Mouse (Mus musculus): Measurements from ENCODE around the gene Fzr1. TPM values are rescaled to one million over a fixed set of nuclear protein-coding genes. Genes with fewer than 3 reads are reported as not detected.

Gene Fzr1
- polyA plus RNA-seq (2012; rRNA removed), result 189 and 205 TPM in 2 replicates

GRCm38 (mm10) chr10:81377793-81378552, at the start of gene Fzr1:
Gene Fzr1 (minus strand): TSS chr10:81378516.

GRCm38 (mm10) chr10:81392781-81393185, 14.5 kb upstream of the Fzr1 start, which contains the start of gene Smim24:
Gene Smim24 (plus strand): TSS chr10:81393051.

GRCm38 (mm10) chr10:81388505-81389055, 10.3 kb upstream of the Fzr1 start, which contains the start of gene Gm48552:
Gene Gm48552 (plus strand): TSS chr10:81389005.

GRCm38 (mm10) chr10:81383802-81384604, 5.7 kb upstream of the Fzr1 start, which contains the start of the genes Dohh and Gm48551:
Gene Dohh (plus strand): TSS chr10:81384428.
Gene Gm48551 (plus strand): TSS chr10:81384466.

GRCm38 (mm10) chr10:81365672-81366476, 12.4 kb downstream of the Fzr1 start, which contains the start of gene 4930404N11Rik:
Gene 4930404N11Rik (minus strand): TSS chr10:81365816.

GRCm38 (mm10) chr10:81356991-81357844, 21.1 kb downstream of the Fzr1 start, which contains the start of gene Mfsd12:
Gene Mfsd12 (plus strand): TSS chr10:81357491.

GRCm38 (mm10) chr10:81350351-81351063, 27.8 kb downstream of the Fzr1 start, which contains the start of gene Hmg20b:
Gene Hmg20b (minus strand): TSS chr10:81350480.

GRCm38 (mm10) chr10:81342686-81343505, 35.4 kb downstream of the Fzr1 start, which contains the start of gene Gipc3:
Gene Gipc3 (minus strand): TSS chr10:81343266.

GRCm38 (mm10) chr10:81328386-81328785, 49.9 kb downstream of the Fzr1 start, which contains the start of gene Tbxa2r:
Gene Tbxa2r (plus strand): TSS chr10:81328731.

GRCm38 (mm10) chr10:81320550-81321347, 57.6 kb downstream of the Fzr1 start, which contains the start of gene Cactin:
Gene Cactin (plus strand): TSS chr10:81321103.

Other genes starting within 250 kb of the Fzr1 start
- 89.6 and 105 TPM in 2 replicates for gene Zbtb7a, start 243.3 kb downstream of the Fzr1 start, polyA plus RNA-seq (2012; rRNA removed)
- 48.8 and 60.5 TPM in 2 replicates for gene Pias4, start 210.6 kb downstream of the Fzr1 start, polyA plus RNA-seq (2012; rRNA removed)
- gene Eef2, start 201.9 kb downstream of the Fzr1 start, polyA plus RNA-seq (2012; rRNA removed), result 2,943 and 3,409 TPM in 2 replicates
- gene Dapk3, start 195.5 kb downstream of the Fzr1 start, polyA plus RNA-seq (2012; rRNA removed), result 168 and 226 TPM in 2 replicates
- gene 4930442H23Rik, start 194.7 kb downstream of the Fzr1 start, polyA plus RNA-seq (2012; rRNA removed), result not detected in 2 replicates
- gene Nmrk2, start 176.5 kb downstream of the Fzr1 start, polyA plus RNA-seq (2012; rRNA removed), result not detected in 2 replicates
- not detected in 2 replicates for gene Atcay, start 147.7 kb downstream of the Fzr1 start, polyA plus RNA-seq (2012; rRNA removed)
- 48.7 and 50.1 TPM in 2 replicates for gene Zfr2, start 145.4 kb downstream of the Fzr1 start, polyA plus RNA-seq (2012; rRNA removed)
- 3.3 and 4.2 TPM in 2 replicates for gene Matk, start 125.6 kb downstream of the Fzr1 start, polyA plus RNA-seq (2012; rRNA removed)
- gene Mrpl54, start 111.6 kb downstream of the Fzr1 start, polyA plus RNA-seq (2012; rRNA removed), result 134 and 190 TPM in 2 replicates
- gene Apba3, start 111.6 kb downstream of the Fzr1 start, polyA plus RNA-seq (2012; rRNA removed), result 170 and 185 TPM in 2 replicates
- 18.6 and 20.4 TPM in 2 replicates for gene Tjp3, start 86.9 kb downstream of the Fzr1 start, polyA plus RNA-seq (2012; rRNA removed)
- gene Pip5k1c, start 85.6 kb downstream of the Fzr1 start, polyA plus RNA-seq (2012; rRNA removed), result 90.4 and 97.0 TPM in 2 replicates
- gene Cactin, start 57.4 kb downstream of the Fzr1 start, polyA plus RNA-seq (2012; rRNA removed), result 45.0 and 53.4 TPM in 2 replicates
- 34.6 and 38.7 TPM in 2 replicates for gene Tbxa2r, start 49.8 kb downstream of the Fzr1 start, polyA plus RNA-seq (2012; rRNA removed)
- 1.8 and 2.4 TPM in 2 replicates for gene Gipc3, start 35.2 kb downstream of the Fzr1 start, polyA plus RNA-seq (2012; rRNA removed)
- gene Hmg20b, start 28.0 kb downstream of the Fzr1 start, polyA plus RNA-seq (2012; rRNA removed), result 168 and 202 TPM in 2 replicates
- gene Mfsd12, start 21.0 kb downstream of the Fzr1 start, polyA plus RNA-seq (2012; rRNA removed), result 43.4 and 67.4 TPM in 2 replicates
- 13.7 and 14.3 TPM in 2 replicates for gene 4930404N11Rik, start 12.7 kb downstream of the Fzr1 start, polyA plus RNA-seq (2012; rRNA removed)
- gene Dohh, start 5.9 kb upstream of the Fzr1 start, polyA plus RNA-seq (2012; rRNA removed), result 178 and 192 TPM in 2 replicates
- gene Gm48551, start 6.0 kb upstream of the Fzr1 start, polyA plus RNA-seq (2012; rRNA removed), result 10.9 and 15.0 TPM in 2 replicates
- 9.3 and 10.3 TPM in 2 replicates for gene Gm48552, start 10.5 kb upstream of the Fzr1 start, polyA plus RNA-seq (2012; rRNA removed)
- gene Smim24, start 14.5 kb upstream of the Fzr1 start, polyA plus RNA-seq (2012; rRNA removed), result 16.3 and 19.5 TPM in 2 replicates
- 63.2 and 87.3 TPM in 2 replicates for gene Nfic, start 77.1 kb upstream of the Fzr1 start, polyA plus RNA-seq (2012; rRNA removed)
- 0.77 and 1.4 TPM in 2 replicates for gene Celf5, start 104.2 kb upstream of the Fzr1 start, polyA plus RNA-seq (2012; rRNA removed)
- 384 and 527 TPM in 2 replicates for gene Ncln, start 117.9 kb upstream of the Fzr1 start, polyA plus RNA-seq (2012; rRNA removed)
- gene S1pr4, start 121.6 kb upstream of the Fzr1 start, polyA plus RNA-seq (2012; rRNA removed), result 4.2 and 5.4 TPM in 2 replicates
- gene Gna15, start 145.7 kb upstream of the Fzr1 start, polyA plus RNA-seq (2012; rRNA removed), result 3.2 and 3.5 TPM in 2 replicates
- 162 and 181 TPM in 2 replicates for gene Gna11, start 166.7 kb upstream of the Fzr1 start, polyA plus RNA-seq (2012; rRNA removed)
- gene Aes, start 181.0 kb upstream of the Fzr1 start, polyA plus RNA-seq (2012; rRNA removed), result 2,184 and 2,590 TPM in 2 replicates
- gene Tle2, start 196.0 kb upstream of the Fzr1 start, polyA plus RNA-seq (2012; rRNA removed), result 497 and 508 TPM in 2 replicates
- gene Tle6, start 222.6 kb upstream of the Fzr1 start, polyA plus RNA-seq (2012; rRNA removed), result 192 and 202 TPM in 2 replicates
- 0.47 and 0.74 TPM in 2 replicates for gene BC025920, start 227.8 kb upstream of the Fzr1 start, polyA plus RNA-seq (2012; rRNA removed)
- 59.4 and 65.9 TPM in 2 replicates for gene Sirt6, start 249.3 kb upstream of the Fzr1 start, polyA plus RNA-seq (2012; rRNA removed)

Measured in ovary, adult 2 months (tissue).